Mouse (Mus musculus) spleen, adult 12 weeks (tissue): ENCODE data around the gene Gid8.

Experiments used
- DNase-seq: peaks from one replicate; pipeline ENCODE4 v3.0.0; 2022; ENCODE audit warnings: low spot score

The Gid8 gene

DNA sequence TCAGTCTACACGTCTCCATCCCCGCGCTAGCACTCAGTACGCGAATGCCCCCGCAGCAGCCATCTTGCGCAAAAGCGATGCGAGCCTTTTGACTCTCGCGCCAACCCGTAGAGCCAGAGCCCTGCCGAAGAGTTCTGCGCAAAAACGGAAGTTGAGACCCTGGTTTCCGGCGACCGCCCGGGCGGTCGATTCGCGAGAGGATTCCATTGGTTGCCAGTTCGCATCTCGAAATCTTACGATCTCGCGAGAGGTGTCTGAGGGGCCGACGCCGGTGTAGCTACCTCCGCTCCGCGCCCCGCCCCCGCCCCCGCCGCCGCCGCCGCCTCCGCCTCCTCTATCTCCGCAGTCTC, at the start of gene Gid8, which contains the start of gene Dido1:
Gid8 (plus strand) TSS at position 195 of the 350 bp plus-strand sequence.
Dido1 (minus strand) TSS at position 77 of the 350 bp plus-strand sequence.
- peak; percentile 86 for DNase-seq

DNA sequence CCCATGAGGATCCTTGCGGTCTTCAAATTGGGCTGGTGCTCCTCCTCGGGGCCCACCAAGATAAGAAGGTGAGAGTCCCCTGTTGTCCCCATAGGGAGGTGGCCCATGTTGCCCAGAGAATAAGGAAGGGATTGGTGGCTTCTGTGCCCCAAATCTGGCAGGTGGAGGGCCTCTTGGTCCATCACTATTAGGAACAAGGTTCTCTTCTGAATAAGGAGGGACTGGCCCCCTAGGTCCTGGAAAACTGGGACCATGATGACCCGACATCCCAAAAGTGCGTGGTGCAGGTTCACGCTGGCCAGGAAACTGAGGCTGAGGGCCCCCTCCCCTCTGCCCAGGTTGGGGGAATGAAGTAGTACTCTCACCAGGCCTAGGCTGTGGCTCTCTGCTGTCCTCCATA, 49.4 kb upstream of the Gid8 start:
- DNase-seq, result no peak

DNA sequence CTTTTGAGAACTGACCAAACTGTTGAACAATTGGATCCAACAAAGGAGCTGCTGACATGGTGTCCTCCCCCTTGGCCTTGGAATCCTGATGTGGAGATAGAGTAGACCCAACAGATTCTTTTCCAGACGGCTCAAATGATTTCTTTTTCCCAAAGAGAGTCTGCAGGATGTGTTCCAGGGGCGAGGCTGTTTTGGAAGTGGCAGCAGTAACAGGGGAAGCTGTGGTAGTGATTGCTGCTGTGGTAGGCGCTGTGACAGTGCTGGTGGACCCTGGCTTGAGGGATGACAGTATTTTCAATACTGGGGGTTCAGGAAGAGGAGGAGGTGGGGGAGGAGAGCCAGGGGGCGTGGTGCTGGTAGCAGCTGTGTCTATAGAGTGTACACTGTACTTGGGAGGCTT, 47.9 kb upstream of the Gid8 start:
- no peak for DNase-seq

DNA sequence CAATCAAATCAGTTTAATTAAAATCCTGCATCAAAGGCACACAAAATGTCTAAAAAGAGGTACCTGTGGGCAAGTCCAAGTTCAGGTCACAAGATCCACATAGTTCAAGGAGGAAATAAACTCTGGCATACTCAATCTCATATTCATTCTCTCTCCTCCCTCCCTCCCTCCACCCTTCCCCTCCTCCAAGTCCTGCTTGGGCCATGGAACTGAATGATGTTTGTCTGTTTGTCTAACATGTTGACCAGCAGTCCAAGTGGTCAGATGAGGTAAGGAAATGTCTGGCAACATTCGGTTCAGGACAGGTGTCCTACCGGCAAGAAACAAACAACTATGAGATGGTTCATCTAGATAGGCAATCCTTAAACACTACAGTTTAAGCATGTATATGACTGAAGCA, 33.2 kb upstream of the Gid8 start:
- no peak for DNase-seq

DNA sequence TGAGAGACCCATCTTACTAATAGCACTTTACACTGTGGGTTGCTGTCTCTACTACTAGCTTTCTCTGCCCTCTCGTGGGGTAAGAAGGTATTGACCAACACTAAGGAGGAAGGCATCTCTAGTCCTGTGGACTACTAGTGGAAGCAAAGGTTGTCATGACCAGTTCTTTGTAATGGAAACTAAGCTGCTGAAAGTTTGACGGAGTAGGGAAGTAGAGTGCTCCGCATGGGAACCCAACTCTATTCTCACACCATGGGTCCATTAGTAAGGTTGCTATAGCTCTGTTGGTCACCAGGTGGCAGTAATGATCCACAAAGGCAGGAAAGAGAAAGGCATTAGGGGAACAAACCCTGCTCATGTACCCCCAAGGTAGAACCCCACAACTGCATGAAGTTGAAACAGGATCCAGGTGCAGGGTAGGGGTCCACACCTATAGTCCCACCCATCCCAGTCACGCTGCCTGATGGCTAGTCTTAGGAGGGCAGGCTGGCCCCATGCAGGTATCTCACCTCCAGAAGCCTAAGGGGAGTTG, 31.2 kb upstream of the Gid8 start:
- peak; percentile 67 for DNase-seq

DNA sequence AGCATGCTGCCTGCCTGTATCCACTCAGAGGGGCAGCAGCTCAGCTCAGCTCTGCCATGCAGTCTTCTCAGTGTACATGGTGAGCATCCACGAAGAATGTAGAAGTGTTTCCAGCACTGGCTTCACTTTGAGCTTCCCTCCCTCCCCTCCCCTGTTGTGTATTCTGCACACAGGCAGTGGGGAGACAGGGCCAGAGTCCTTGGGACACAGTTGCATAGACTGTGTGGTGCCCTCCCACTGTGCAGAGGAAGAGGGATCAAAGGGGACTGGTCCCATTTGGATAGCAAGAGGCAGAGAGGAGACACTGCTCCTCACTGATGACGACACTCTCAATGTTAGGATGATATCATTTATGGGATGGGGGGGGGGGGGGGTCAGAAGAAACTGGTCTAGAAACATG, 28.7 kb upstream of the Gid8 start:
- DNase-seq, result no peak

DNA sequence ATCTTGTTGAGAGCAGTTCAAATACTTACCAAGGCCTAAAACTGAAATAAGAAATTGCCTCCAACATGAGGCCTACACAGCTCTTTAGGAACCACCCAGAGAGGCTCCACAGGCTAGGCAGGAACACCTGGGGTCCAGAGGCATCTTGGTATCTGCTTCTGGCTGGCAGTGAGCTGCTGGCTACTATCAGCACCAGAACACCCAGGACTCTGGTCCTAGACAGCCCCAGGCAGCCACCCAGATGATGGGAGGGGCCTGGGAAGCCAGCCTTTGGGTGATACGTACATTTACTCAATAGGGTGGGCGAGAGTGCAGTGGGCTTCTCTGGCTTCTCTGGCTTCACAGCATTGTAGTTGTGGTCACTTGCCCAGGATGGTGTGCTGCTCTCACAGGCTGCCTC, 26.4 kb upstream of the Gid8 start:
- DNase-seq, result no peak

DNA sequence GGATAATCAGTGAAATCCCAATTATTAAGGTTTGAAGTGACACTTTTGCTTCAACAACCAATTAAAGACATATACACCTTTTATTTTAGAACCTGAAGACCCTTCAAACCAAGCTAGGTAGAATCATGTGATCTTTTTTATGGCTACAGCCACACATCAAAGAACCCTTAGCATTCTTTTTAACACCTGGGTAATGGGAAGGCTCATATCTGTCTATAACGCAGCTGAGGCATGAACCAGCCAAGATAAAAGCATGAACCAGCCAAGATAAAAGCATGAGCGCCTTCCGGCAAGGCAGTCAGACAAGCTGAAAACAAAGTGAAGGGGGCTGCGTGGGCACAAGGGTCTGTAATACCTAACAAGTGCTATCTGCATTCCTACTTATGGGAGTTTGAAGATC, 25.9 kb upstream of the Gid8 start:
- DNase-seq, result no peak

DNA sequence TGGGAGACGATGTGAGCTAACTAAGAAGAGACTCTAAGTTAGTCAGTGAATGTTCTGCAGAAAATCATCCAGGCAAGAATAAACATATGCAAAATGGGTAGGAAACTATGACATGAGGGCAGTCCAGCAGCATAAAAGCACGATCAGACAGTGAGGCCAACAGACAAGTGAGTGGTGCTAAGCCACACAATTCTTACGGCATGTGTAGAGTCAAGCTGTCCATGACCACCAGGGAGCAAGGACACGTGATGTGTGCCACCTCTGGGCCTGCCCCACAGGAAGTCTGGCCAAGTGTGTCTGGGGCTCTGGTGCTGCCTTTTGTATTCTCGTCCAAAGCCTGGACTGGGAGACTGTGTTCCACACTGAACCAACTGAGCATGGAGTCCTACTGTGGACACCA, 20.1 kb upstream of the Gid8 start:
- no peak for DNase-seq

DNA sequence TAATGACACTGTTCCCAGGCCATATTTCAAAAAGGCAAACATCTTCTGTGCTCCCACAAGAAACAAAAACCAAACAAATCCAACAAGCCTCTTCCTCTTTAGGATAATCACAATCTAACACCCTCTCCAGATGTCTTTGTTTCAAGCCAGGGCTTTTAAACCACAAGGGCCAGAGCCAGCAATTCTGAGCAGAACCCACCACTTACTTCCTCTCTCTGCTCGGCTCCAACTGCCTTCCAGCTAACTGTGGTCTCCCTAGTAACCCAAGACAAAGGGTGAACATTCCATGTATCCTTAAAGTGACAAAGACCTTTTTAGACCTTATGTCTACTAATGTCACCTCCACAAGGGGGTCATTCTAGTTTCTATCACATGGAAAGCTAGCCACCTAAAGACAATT, 17.3 kb upstream of the Gid8 start:
- DNase-seq, result no peak

DNA sequence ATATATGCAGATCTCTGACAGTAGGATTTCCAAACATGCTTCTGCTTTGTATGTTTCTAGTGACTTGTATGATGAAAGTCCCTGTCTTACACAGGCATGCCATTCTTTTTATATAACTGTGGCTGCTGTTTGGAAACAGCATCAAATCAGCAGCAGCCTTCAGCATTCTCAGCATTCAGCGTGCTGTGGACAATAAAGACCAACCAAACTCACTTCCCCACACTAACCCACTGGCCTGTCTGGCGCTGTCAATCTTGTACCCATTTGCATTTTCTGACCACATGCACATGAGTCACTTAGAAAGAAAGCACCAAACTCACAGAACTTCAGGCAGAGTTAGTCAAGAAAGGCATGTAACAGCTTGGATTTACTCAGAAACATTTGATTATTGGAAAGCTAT, 14.7 kb upstream of the Gid8 start:
- no peak for DNase-seq

DNA sequence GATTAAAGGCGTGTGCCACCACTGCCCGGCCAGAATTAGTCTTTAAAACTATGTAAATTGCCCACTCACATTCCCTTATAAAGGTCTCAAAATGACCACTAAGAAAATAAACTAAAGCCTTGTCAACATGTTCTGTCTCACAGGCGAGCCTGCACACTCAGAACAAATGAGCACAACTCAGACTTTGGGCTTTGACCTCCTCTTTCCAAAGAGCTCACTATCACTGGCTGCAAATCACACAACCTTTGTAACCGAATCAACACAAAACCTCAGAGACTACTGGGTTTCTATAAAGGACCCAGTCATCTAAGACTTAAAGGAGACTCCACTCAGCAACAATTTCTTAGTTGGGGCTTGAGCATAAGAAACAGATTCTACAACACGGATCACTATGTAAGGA, 9.5 kb upstream of the Gid8 start:
- no peak for DNase-seq

DNA sequence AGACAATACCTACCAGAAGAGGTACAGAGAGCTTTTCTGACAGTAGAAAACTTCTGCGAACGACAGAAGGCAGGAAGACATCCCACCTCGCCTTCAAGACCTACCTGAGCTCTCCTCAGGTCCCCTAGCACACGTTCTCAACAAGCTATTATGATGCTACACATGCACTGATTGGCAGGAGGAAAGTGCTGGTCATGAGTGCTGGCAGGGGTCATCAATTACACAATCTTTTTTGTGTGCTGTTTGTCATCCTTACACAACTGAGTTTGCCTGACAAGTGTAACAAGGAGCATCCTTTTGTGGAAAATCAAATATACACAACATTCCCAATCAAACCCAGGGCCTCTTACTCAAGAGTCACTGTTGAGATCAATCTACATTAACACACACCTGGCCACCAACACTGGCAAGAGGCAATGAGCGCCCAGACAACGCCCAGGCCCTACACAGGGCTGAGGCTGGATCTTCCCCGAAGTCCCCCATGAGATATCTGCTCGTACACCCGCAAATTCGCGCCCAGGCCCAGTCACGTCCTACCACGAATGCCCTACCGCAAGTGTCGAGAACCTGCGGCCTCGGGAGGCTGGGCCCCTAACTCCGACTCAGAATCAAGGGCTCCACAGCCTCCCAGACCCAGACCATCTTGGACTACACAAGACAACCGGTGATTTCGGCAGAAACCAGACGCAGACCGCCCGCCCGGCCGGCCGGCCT, 8.7 kb upstream of the Gid8 start:
- DNase-seq, result no peak

DNA sequence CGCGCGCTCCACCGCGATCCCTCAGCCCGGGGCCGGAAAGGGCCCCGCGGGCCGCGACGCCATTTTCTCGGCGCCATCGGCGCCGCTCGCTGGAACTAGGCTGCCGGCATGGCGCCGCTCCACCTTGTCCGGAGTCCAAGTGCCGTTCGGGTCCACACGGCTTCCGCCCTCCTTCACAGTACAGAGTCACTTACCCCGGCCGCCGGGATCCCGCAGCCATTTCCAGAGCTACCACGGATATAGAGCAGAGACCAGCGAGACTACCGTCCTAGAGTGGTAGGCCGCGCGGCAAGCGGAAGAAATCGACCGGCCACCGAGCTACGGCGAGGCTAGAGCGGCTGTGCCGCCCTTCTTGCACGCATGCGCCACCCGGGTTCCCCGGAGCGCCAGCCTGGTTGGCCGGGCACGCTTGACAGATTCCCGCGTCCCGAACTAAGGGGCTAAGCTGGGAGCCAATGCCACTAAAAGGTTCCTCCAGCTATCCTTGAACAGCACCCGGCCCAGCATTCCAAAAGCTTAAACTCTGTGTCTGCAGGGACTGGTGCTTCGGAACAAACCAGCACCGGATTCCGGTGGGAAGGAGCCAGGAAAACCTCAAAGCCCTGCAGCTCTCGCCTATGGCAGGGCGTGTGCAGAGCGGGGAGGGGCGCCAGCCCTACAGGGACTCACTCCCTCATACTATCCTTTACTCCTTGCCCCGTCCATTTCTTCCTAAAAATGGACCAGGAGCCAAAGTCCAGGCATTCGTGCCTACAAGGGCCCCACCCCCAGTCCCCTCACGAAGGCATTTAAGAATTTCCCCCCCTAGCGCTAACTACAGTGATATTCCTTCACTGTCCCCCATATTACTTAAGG, 7.9 kb upstream of the Gid8 start:
- peak; percentile 82 for DNase-seq

DNA sequence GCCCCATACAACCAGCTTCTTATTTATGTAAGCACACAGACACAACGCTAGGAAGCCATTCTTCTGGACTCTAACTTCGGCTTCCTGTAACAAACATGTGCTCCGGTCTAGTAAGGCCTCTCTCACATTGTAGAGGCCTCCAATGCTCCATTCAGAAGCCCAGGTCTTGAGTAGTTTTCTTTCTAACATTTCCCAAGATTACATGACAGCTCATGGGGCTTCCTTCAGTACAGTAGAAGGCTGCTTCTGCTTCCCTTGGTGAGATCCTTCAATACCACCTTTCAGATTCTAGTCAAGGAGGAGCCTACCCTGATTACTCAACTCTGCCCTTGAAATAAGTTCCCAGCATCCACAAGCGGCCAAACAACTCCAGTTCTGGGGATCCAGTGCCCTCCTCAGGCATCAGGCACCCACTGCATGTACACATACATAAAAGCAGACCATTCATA, 7.2 kb upstream of the Gid8 start:
- DNase-seq, result no peak

DNA sequence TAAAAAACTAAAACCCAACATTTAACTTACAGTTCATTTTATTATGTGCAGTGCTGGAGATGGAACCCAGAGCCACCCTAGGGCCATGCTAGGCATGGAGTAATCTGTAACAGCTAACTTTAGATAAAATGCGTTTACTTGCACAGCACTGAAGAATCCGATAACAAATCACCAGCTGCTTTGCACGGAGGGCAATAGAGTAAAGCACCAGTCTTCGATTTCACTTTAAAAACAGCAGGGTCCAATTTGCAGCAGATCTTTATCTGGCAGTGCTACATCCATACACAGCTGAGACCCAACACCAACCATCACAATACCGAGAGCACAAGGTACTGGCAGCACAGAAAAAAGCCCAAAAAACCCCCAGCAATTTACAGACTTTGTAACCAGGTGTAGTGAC, 6.7 kb upstream of the Gid8 start:
- DNase-seq, result no peak

DNA sequence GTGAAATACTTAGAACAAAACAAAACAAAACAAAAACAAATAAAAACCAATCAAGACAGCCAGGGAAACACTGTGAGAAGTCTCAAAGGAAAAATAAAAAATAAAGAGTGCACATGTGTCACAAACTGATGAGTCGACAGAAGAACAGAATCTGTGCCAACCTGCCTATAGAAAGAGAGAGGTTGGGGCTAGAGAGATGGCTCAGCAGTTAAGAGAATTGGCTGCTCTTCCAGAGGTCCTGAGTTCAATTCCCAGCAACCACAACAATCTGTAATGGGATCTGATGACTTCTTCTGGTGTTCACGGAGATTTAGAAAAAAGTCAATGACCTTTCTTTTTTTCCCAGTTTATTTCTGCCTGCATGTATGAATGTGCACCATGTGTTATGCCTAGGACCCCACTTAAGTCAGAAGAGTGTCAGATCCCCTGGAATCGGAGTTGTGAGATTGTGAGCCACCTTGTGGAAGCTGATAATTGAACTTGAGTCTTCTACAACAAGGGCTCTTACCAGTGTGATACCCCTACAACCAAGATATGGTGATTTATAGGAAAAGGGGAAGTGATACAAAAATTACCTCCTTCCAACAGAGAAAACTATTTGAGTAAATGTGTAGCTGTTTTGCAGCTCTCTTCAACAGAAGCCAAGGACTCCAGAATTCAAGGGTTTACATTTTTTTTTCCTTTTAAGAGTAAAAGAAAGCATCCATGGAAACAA, 6.1 kb upstream of the Gid8 start:
- DNase-seq, result no peak

DNA sequence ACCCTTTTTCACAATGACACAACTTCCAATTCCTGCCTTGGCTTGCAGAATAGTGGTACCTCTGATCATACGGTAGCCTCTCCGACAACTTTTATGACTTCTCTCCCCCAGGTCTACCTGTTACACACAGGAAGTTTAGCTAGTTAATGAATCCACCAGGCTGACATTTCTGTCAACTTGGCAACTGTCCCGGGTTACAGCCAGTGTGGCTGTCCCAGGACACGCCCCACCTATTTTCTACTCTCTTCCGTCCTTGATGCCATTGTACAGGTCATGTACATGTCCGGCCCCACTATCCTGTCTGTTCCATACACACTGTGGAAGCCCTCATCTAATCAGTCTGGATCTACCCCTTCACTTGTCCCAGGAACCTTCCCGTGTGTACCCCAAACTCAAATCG, 5.3 kb upstream of the Gid8 start:
- no peak for DNase-seq

DNA sequence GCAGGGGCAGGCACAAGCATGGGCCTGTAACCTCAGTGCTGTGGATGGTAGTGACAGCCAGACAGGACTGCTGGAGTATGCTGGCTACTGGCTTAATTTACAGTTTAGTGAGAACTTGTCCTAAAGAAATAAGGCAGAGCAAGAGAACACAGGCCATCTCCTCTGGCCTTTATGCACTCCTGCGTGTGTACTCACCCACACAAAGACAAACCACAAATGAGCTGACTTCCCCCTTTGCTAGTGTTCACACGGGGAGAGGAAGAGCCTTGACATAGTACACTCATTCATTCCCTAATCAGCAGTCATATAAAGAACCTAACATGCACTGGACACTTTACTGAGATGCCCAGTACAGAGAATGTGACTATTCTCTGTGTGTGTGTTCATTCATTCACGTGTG, 4.9 kb upstream of the Gid8 start:
- no peak for DNase-seq

DNA sequence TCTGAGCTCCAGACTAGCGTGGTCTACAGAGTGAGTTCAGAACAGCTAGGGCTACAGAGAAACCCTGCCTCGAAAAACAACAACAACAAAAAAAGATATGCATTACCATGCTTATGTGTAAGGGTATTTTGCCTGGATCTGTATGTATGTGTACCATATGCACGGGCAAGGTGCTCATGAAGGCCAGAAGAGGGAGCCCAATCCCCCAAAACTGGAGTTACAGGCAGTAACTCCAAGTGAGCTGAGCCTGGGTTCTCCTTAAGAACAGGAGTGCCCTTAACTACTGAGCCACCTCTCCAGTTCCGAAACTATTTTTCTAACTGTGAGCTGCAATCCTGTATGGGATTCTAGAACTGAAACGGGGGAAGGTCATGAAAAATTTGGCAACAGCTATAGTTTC, 3.9 kb upstream of the Gid8 start:
- no peak for DNase-seq

DNA sequence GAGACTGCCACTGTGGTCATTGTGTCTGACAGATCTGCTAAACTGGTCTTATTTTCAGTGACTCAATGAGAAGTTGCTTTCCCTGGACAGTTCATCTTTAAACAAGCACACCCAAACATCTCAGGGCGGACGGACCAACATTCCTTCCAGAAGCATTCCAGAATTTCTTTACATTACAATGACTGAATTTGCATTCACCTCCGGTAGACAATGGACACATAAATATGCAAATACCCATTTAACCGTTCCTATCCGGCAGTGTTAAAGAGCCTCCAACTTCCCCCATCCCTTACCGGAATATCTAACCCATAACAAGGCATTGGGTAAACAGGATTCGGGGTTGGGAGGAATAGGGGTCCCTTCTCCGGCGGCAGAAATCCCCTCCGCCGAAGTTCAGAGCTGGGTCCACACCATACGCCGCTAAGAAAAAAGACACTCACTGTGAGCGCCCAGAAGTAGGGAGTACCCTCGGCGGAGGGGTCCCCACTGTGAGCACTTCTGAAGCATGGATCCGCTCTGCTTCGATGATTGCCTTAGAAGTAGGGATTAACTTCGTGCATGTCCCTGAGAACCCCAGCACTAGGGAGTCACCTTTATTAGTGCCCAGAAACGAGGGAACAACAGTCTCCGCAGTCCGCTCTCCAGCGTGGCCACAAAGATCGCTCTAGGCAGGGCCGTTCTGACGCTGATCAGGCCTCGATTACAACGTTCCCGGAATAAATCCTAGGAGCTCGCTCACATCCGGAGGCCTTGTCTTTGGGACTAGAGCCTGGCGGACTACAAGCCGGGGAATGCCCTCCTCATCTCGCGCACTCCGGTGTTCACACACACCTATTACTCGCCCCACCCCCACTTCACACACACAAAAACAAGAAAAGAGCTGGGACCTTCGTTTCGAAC, 644 bp upstream of the Gid8 start:
- DNase-seq, result no peak
